Mouse (Mus musculus): Measurements from ENCODE around the gene 2310033P09Rik. TPM values are rescaled to one million over a fixed set of nuclear protein-coding genes. Genes with fewer than 3 reads are reported as not detected.
A peak's percentile ranks its signal among the peaks of the same experiment; 100 is the strongest.

Gene 2310033P09Rik
- total RNA-seq (2021): 10 to 100 TPM; 10.6 to 12.4 TPM

- DNase-seq: peak; percentile 94
These were observed at the start of gene 2310033P09Rik for GRCm38 (mm10) chr11:59208153-59208831. TSS of gene 2310033P09Rik (plus strand) at chr11:59208321.

GRCm38 (mm10) chr11:59159099-59159498, 49.0 kb upstream of the 2310033P09Rik start:
- no peak for DNase-seq

GRCm38 (mm10) chr11:59159558-59159957, 48.6 kb upstream of the 2310033P09Rik start:
- no peak for DNase-seq

- peak; percentile 70 for DNase-seq
These were observed 46.7 kb upstream of the 2310033P09Rik start for GRCm38 (mm10) chr11:59161398-59161797.

- DNase-seq: peak; percentile 38
These were observed 45.5 kb upstream of the 2310033P09Rik start for GRCm38 (mm10) chr11:59162443-59163254.

- DNase-seq: peak; percentile 97
These were observed 44.6 kb upstream of the 2310033P09Rik start, which contains the start of gene Iba57 for GRCm38 (mm10) chr11:59163255-59164236. TSS of gene Iba57 (minus strand) at chr11:59163739.

GRCm38 (mm10) chr11:59164384-59164783, 43.7 kb upstream of the 2310033P09Rik start:
- no peak for DNase-seq

- DNase-seq: no peak
These were observed 42.4 kb upstream of the 2310033P09Rik start for GRCm38 (mm10) chr11:59165616-59166241.

GRCm38 (mm10) chr11:59169807-59170206, 38.3 kb upstream of the 2310033P09Rik start:
- DNase-seq: no peak

- DNase-seq: no peak
These were observed 37.6 kb upstream of the 2310033P09Rik start for GRCm38 (mm10) chr11:59170549-59170948.

- DNase-seq: no peak
These were observed 33.8 kb upstream of the 2310033P09Rik start for GRCm38 (mm10) chr11:59174189-59174838.

GRCm38 (mm10) chr11:59176475-59176874, 31.6 kb upstream of the 2310033P09Rik start:
- peak; percentile 38 for DNase-seq

- DNase-seq: no peak
These were observed 31.2 kb upstream of the 2310033P09Rik start for GRCm38 (mm10) chr11:59176921-59177320.

GRCm38 (mm10) chr11:59182864-59183331, 25.2 kb upstream of the 2310033P09Rik start, which contains the start of gene Gjc2:
TSS of gene Gjc2 (minus strand) at chr11:59183213.
- DNase-seq: peak; percentile 72

GRCm38 (mm10) chr11:59183821-59184220, 24.3 kb upstream of the 2310033P09Rik start:
- peak; percentile 79 for DNase-seq

GRCm38 (mm10) chr11:59185490-59185889, 22.6 kb upstream of the 2310033P09Rik start:
- no peak for DNase-seq

- no peak for DNase-seq
These were observed 20.4 kb upstream of the 2310033P09Rik start for GRCm38 (mm10) chr11:59187706-59188105.

- DNase-seq: peak; percentile 91
These were observed 16.7 kb upstream of the 2310033P09Rik start for GRCm38 (mm10) chr11:59191231-59192058.

GRCm38 (mm10) chr11:59192059-59192386, 16.1 kb upstream of the 2310033P09Rik start, which contains the start of gene Guk1:
TSS of gene Guk1 (minus strand) at chr11:59192212.
- no peak for DNase-seq

- DNase-seq: no peak
These were observed 11.9 kb upstream of the 2310033P09Rik start for GRCm38 (mm10) chr11:59196230-59196629.

Measured in heart, postnatal 4 days (tissue).